ENCODE assay signal across 12 mouse cellular contexts in genomic region chr3:146655111-146655577, GRCm38 (mm10). TPM values are rescaled to one million over a fixed set of nuclear protein-coding genes. Genes with fewer than 3 reads are reported as not detected.
DNase-seq lines count a peak whose midpoint lies in the region; ATAC-seq and TF ChIP-seq lines count a peak whose summit lies in the region.
"Had no signal": no experiment of that assay in that cellular context is flagged by ENCODE, and none has a peak within 500 bp of the region (broad histone marks: within the 10 kb centered on the region; RNA-seq: fewer than 3 reads in every experiment).

No protein-coding gene starts in this region.

- 52% methylated on average over 2 of the region's 2 CpGs for WGBS in stomach, embryonic 15.5 days
- 57% methylated on average over 2 of the region's 2 CpGs for WGBS in stomach, postnatal 0 days
- 63% methylated on average over 2 of the region's 2 CpGs for whole genome bisulfite sequencing in liver, adult 2 months
- WGBS in hindbrain, embryonic 16.5 days, result 71% methylated on average over 2 of the region's 2 CpGs

- no peaks in the 10 kb centered on the region for H3K36me3 ChIP-seq in stomach, embryonic 15.5 days
- H3K36me3 ChIP-seq in stomach, postnatal 0 days (ENCODE audit: control insufficient read depth, insufficient read depth, low read length), result no peaks in the 10 kb centered on the region
- no peaks in the 10 kb centered on the region for H3K36me3 ChIP-seq in liver, adult 2 months (ENCODE audit: control insufficient read depth, insufficient read depth, low read length)
- no peaks in the 10 kb centered on the region for H3K36me3 ChIP-seq in hindbrain, embryonic 16.5 days (ENCODE audit: control insufficient read depth, insufficient read depth, low read length)
- H3K36me3 ChIP-seq: midbrain, embryonic 12.5 days had no signal

- no peaks in the 10 kb centered on the region for H3K27me3 ChIP-seq in stomach, embryonic 15.5 days (replicated peaks)
- no peaks in the 10 kb centered on the region for H3K27me3 ChIP-seq in stomach, postnatal 0 days (ENCODE audit: control insufficient read depth, insufficient read depth, low read length)
- H3K27me3 ChIP-seq in liver, adult 2 months (ENCODE audit: control insufficient read depth, insufficient read depth, low read length), result no peaks in the 10 kb centered on the region
- no peaks in the 10 kb centered on the region for H3K27me3 ChIP-seq in hindbrain, embryonic 16.5 days (replicated peaks; ENCODE audit: control insufficient read depth, insufficient read depth, low read length)
- H3K27me3 ChIP-seq: midbrain, embryonic 12.5 days had no signal

- no peak overlapping the region for H3K27ac ChIP-seq in stomach, embryonic 15.5 days
- no peak overlapping the region for H3K27ac ChIP-seq in stomach, postnatal 0 days (replicated peaks)
- H3K27ac ChIP-seq in liver, adult 2 months (replicated peaks; ENCODE audit: insufficient read depth, low read depth, low read length), result no peak overlapping the region
- H3K27ac ChIP-seq in hindbrain, embryonic 16.5 days (ENCODE audit: low read depth, low read length), result no peak overlapping the region
- H3K27ac ChIP-seq: midbrain, embryonic 12.5 days had no signal

- DNase-seq in adrenal gland, adult 2 months, result peak; percentile 10
- no peak for DNase-seq in adrenal gland, postnatal 14 days
- no peak for DNase-seq in stomach, postnatal 0 days (ENCODE audit: low spot score)
- peak; percentile 5 for DNase-seq in liver, adult 2 months (ENCODE audit: extremely low read depth, low read depth, low spot score)
- DNase-seq in gastrocnemius, postnatal 36 days, result no peak
- no peak for DNase-seq in left cerebral cortex, adult 18-20 months (ENCODE audit: low spot score in 2 of 2)
- DNase-seq: cerebellum, postnatal 25 days had no signal

- no peaks in the 10 kb centered on the region for H3K79me2 ChIP-seq in liver, adult 2 months (ENCODE audit: control insufficient read depth, insufficient read depth, low read length)

- peak; percentile 51; the same call in 1 of the 2 replicates for ATAC-seq in stomach, embryonic 15.5 days (ENCODE audit: insufficient read depth, low FRiP score, low read depth)
- no peak for ATAC-seq in stomach, postnatal 0 days (ENCODE audit: low FRiP score, low TSS enrichment)
- ATAC-seq in hindbrain, embryonic 16.5 days, result no peak

- intact Hi-C loops in gastrocnemius, postnatal 36 days (cut with DNase I), result no loop called here

- TF ChIP-seq EP300 in stomach, postnatal 0 days (optimal IDR thresholded peaks at IDR 0.05), result no peak

- H3K4me1 ChIP-seq in stomach, embryonic 15.5 days, result no peaks in the 10 kb centered on the region
- no peaks in the 10 kb centered on the region for H3K4me1 ChIP-seq in stomach, postnatal 0 days (replicated peaks; ENCODE audit: control insufficient read depth, insufficient read depth)
- H3K4me1 ChIP-seq in liver, adult 2 months (ENCODE audit: control insufficient read depth, insufficient read depth, low read length), result no peaks in the 10 kb centered on the region
- no peaks in the 10 kb centered on the region for H3K4me1 ChIP-seq in hindbrain, embryonic 16.5 days (ENCODE audit: control insufficient read depth, insufficient read depth, low read depth, low read length)
- H3K4me1 ChIP-seq: midbrain, embryonic 12.5 days had no signal

- no peak overlapping the region for H3K4me2 ChIP-seq in stomach, embryonic 15.5 days
- no peak overlapping the region for H3K4me2 ChIP-seq in stomach, postnatal 0 days (replicated peaks; ENCODE audit: low read depth)
- no peak overlapping the region for H3K4me2 ChIP-seq in hindbrain, embryonic 16.5 days (ENCODE audit: low read length)
- H3K4me2 ChIP-seq: midbrain, embryonic 12.5 days had no signal

- no peak overlapping the region for H3K9ac ChIP-seq in stomach, embryonic 15.5 days
- H3K9ac ChIP-seq in stomach, postnatal 0 days (ENCODE audit: low read length), result no peak overlapping the region
- no peak overlapping the region for H3K9ac ChIP-seq in liver, adult 2 months (ENCODE audit: low read depth, low read length)
- no peak overlapping the region for H3K9ac ChIP-seq in hindbrain, embryonic 16.5 days (ENCODE audit: low read depth, low read length)
- H3K9ac ChIP-seq: midbrain, embryonic 12.5 days had no signal

- no peak for TF ChIP-seq POLR2A in liver, adult 2 months (IDR thresholded peaks at IDR 0.05; ENCODE audit: extremely low read depth, insufficient read depth, low read length)

- H3K9me3 ChIP-seq in stomach, embryonic 15.5 days, result no peaks in the 10 kb centered on the region
- no peaks in the 10 kb centered on the region for H3K9me3 ChIP-seq in stomach, postnatal 0 days (ENCODE audit: control insufficient read depth, low read length)
- H3K9me3 ChIP-seq in hindbrain, embryonic 16.5 days (ENCODE audit: control insufficient read depth, low read length), result no peaks in the 10 kb centered on the region
- H3K9me3 ChIP-seq: midbrain, embryonic 12.5 days had no signal

- no peak for TF ChIP-seq CTCF in stomach, postnatal 0 days (IDR thresholded peaks at IDR 0.05; ENCODE audit: low read depth)
- TF ChIP-seq CTCF in liver, adult 2 months (IDR thresholded peaks at IDR 0.05; ENCODE audit: low read depth, low read length), result no peak

- no peak overlapping the region for H3K4me3 ChIP-seq in stomach, embryonic 15.5 days (replicated peaks)
- H3K4me3 ChIP-seq in stomach, postnatal 0 days (ENCODE audit: low read depth, low read length), result no peak overlapping the region
- no peak overlapping the region for H3K4me3 ChIP-seq in liver, adult 2 months (ENCODE audit: insufficient read depth, low read depth, low read length)
- H3K4me3 ChIP-seq in hindbrain, embryonic 16.5 days (ENCODE audit: low read length), result no peak overlapping the region
- H3K4me3 ChIP-seq: midbrain, embryonic 12.5 days had no signal

RNA-seq across cellular contexts. Expression of gene 4930503B20Rik, which starts 4.0 kb away (rescaled TPM):
- total RNA-seq in adrenal gland, adult 2 months (2021), result not detected
- polyA plus RNA-seq in adrenal gland, adult 2 months (2012; rRNA removed), result not detected in 2 replicates
- not detected in 2 replicates for total RNA-seq in adrenal gland, postnatal 14 days (2021)
- polyA plus RNA-seq in stomach, embryonic 15.5 days (2015; fragmentation: Nextera tagmentation; extraction: Ambion mirVana), result not detected in 2 replicates
- polyA plus RNA-seq in stomach, postnatal 0 days (2015; fragmentation: Nextera tagmentation; extraction: Ambion mirVana), result not detected in 2 replicates
- total RNA-seq in liver, adult 2 months (2014; rRNA removed), result not detected in 2 replicates
- polyA plus RNA-seq in liver, adult 2 months (2012; rRNA removed), result not detected in 2 replicates
- not detected for total RNA-seq in gastrocnemius, postnatal 36 days (2021)
- not detected for total RNA-seq in left cerebral cortex, adult 18-20 months (2021)
- polyA plus RNA-seq in hindbrain, embryonic 16.5 days (2015; fragmentation: Nextera tagmentation; extraction: Ambion mirVana), result not detected in 2 replicates
- polyA plus RNA-seq: C2C12; large intestine, adult 2 months; midbrain, embryonic 12.5 days had no signal

RNA-seq across cellular contexts. Expression of gene Samd13, which starts 30.2 kb away (rescaled TPM):
- total RNA-seq in adrenal gland, adult 2 months (2021), result under 1 TPM; 0.55 to 0.93 TPM
- not detected in 2 replicates for polyA plus RNA-seq in adrenal gland, adult 2 months (2012; rRNA removed)
- total RNA-seq in adrenal gland, postnatal 14 days (2021), result 0.82 and 0.83 TPM in 2 replicates
- 0.67 and 0.86 TPM in 2 replicates for polyA plus RNA-seq in stomach, embryonic 15.5 days (2015; fragmentation: Nextera tagmentation; extraction: Ambion mirVana)
- 0.45 and 0.64 TPM in 2 replicates for polyA plus RNA-seq in stomach, postnatal 0 days (2015; fragmentation: Nextera tagmentation; extraction: Ambion mirVana)
- not detected in 2 replicates for total RNA-seq in liver, adult 2 months (2014; rRNA removed)
- 0.22 TPM in 1 of 2 replicates, not detected in the other for polyA plus RNA-seq in liver, adult 2 months (2012; rRNA removed)
- under 1 TPM; 0.39 to 0.82 TPM for total RNA-seq in gastrocnemius, postnatal 36 days (2021)
- total RNA-seq in left cerebral cortex, adult 18-20 months (2021), result under 1 TPM; 0.23 to 0.59 TPM
- polyA plus RNA-seq in hindbrain, embryonic 16.5 days (2015; fragmentation: Nextera tagmentation; extraction: Ambion mirVana), result 0.12 and 0.20 TPM in 2 replicates

RNA-seq across cellular contexts. Expression of gene Dnase2b, which starts 39.7 kb away (rescaled TPM):
- total RNA-seq in adrenal gland, adult 2 months (2021), result not detected
- polyA plus RNA-seq in adrenal gland, adult 2 months (2012; rRNA removed), result not detected in 2 replicates
- total RNA-seq in adrenal gland, postnatal 14 days (2021), result 1.3 TPM in 1 of 2 replicates, not detected in the other
- polyA plus RNA-seq in stomach, embryonic 15.5 days (2015; fragmentation: Nextera tagmentation; extraction: Ambion mirVana), result 0.23 and 0.24 TPM in 2 replicates
- not detected in 2 replicates for polyA plus RNA-seq in stomach, postnatal 0 days (2015; fragmentation: Nextera tagmentation; extraction: Ambion mirVana)
- total RNA-seq in liver, adult 2 months (2014; rRNA removed), result 11.0 and 15.6 TPM in 2 replicates
- 6.2 and 6.6 TPM in 2 replicates for polyA plus RNA-seq in liver, adult 2 months (2012; rRNA removed)
- not detected for total RNA-seq in gastrocnemius, postnatal 36 days (2021)
- not detected for total RNA-seq in left cerebral cortex, adult 18-20 months (2021)
- polyA plus RNA-seq in hindbrain, embryonic 16.5 days (2015; fragmentation: Nextera tagmentation; extraction: Ambion mirVana), result not detected in 2 replicates
- polyA plus RNA-seq: C2C12; large intestine, adult 2 months; midbrain, embryonic 12.5 days had no signal

Comparison
In these comparisons a context has a peak if more than half of its experiments do, and no peak if none do; other contexts are left out.
1. DNase-seq: peak in adrenal gland, adult 2 months (single experiment) and liver, adult 2 months (single experiment); none in adrenal gland, postnatal 14 days (single experiment), stomach, postnatal 0 days (single experiment), gastrocnemius, postnatal 36 days (0 of 2) and left cerebral cortex, adult 18-20 months (0 of 2).